Mouse (Mus musculus) embryonic facial prominence, embryonic 14.5 days (tissue): ENCODE measurements around the gene Fhl2. TPM values are rescaled to one million over a fixed set of nuclear protein-coding genes. Genes with fewer than 3 reads are reported as not detected.
"Not testable (repeated sequence)": the region's sequence is repeated elsewhere in the genome, so short reads cannot be mapped to it uniquely, and the experiment has no call there.

Experiments used
- ATAC-seq: fragments of 200-750 bp; cut with Nextera tagmentation; 2 replicates; pipeline ENCODE4 v1.8.0; 2017; ENCODE audit warnings: low read depth, moderate number of reproducible peaks, moderate TSS enrichment
- DNase-seq: peaks from one replicate; pipeline ENCODE4 v3.0.0-alpha.2; 2015; ENCODE audit warnings: low spot score
- H3K27ac ChIP-seq: fragments of 300-500 bp; sonication (generic); replicated peaks from 2 replicates; pipeline ENCODE4 v1.5.1; 2014; ENCODE audit warnings: low read depth, mild to moderate bottlenecking, low read length, moderate library complexity
- H3K27me3 ChIP-seq: fragments of 300-500 bp; sonication (generic); replicated peaks from 2 replicates; pipeline ENCODE4 v1.6.1; 2014; ENCODE audit warnings: low read length; ENCODE audit not compliant: control insufficient read depth, insufficient read depth
- H3K36me3 ChIP-seq: fragments of 300-500 bp; sonication (generic); 2 replicates; pipeline ENCODE4 v1.6.1; 2014; ENCODE audit warnings: low read length, mixed read lengths; ENCODE audit not compliant: control insufficient read depth, insufficient read depth
- H3K4me1 ChIP-seq: fragments of 300-500 bp; sonication (generic); 2 replicates; pipeline ENCODE4 v1.6.1; 2014; ENCODE audit warnings: antibody characterized with exemption, low read length; ENCODE audit not compliant: control insufficient read depth, insufficient read depth
- H3K4me2 ChIP-seq: fragments of 300-500 bp; sonication (generic); 2 replicates; pipeline ENCODE4 v1.6.1; 2014; ENCODE audit warnings: low read depth, mild to moderate bottlenecking, low read length, moderate library complexity, mixed read lengths
- H3K4me3 ChIP-seq: fragments of 300-500 bp; sonication (generic); 2 replicates; pipeline ENCODE4 v1.5.1; 2014; ENCODE audit warnings: low read depth, mild to moderate bottlenecking, low read length
- H3K9ac ChIP-seq: fragments of 300-500 bp; sonication (generic); 2 replicates; pipeline ENCODE4 v1.6.1; 2014; ENCODE audit warnings: low read depth, mild to moderate bottlenecking, low read length, moderate library complexity, mixed read lengths
- H3K9me3 ChIP-seq: fragments of 300-500 bp; sonication (generic); 2 replicates; pipeline ENCODE4 v1.6.1; 2016; ENCODE audit warnings: low read length; ENCODE audit not compliant: control insufficient read depth
- whole genome bisulfite sequencing: fragments of 180-500 bp; shearing (Covaris S2); extraction: QIAGEN DNeasy Blood & Tissue Kit; methylation state at CpG from one replicate; pipeline ENCODE4 v1.1.7; 2014; 5-methylcytosine and 5-hydroxymethylcytosine counted together
- polyA plus RNA-seq: library from polyadenylated mRNA; unstranded; fragments of >200 nt; fragmentation: Nextera tagmentation; extraction: Ambion mirVana; gene quantifications from 2 replicates; pipeline ENCODE4 v1.2.1, GENCODE M21; 2014

Gene Fhl2
- polyA plus RNA-seq, 1 experiment from 2014 or later, result 29.7 TPM

- no peak overlapping the region for H3K4me3 ChIP-seq
- ATAC-seq, result no peak
- no peak overlapping the region for H3K27ac ChIP-seq
- H3K9ac ChIP-seq, result no peak overlapping the region
- H3K36me3 ChIP-seq, result no peaks in the 10 kb centered on the region
- H3K4me1 ChIP-seq, result no peaks in the 10 kb centered on the region
- no peaks in the 10 kb centered on the region for H3K27me3 ChIP-seq
- no peak overlapping the region for H3K4me2 ChIP-seq
- no peak for DNase-seq
- no peaks in the 10 kb centered on the region for H3K9me3 ChIP-seq
- WGBS, result 78% methylated on average over 2 of the region's 2 CpGs
These were observed 5.0 kb upstream of the Fhl2 start for GRCm38 (mm10) chr1:43201796-43202195.

GRCm38 (mm10) chr1:43199867-43200240 lies 3.1 kb upstream of the Fhl2 start:
- Histone ChIP-seq H3K27ac (no peak overlapping the region), H3K36me3 (no peaks in the 10 kb centered on the region), H3K4me2 (no peak overlapping the region), H3K4me1 (peaks cover 3% of the 10 kb centered on the region; the same call in 1 of the 2 replicates), H3K4me3 (no peak overlapping the region), H3K27me3 (no peaks in the 10 kb centered on the region), H3K9me3 (no peaks in the 10 kb centered on the region), H3K9ac (no peak overlapping the region)
- 71% methylated on average over 3 of the region's 3 CpGs for WGBS
- ATAC-seq, result no peak
- DNase-seq, result no peak

GRCm38 (mm10) chr1:43199210-43199866 lies 2.6 kb upstream of the Fhl2 start:
- DNase-seq, result no peak
- H3K27ac ChIP-seq, result no peak overlapping the region
- no peak overlapping the region for H3K9ac ChIP-seq
- H3K9me3 ChIP-seq, result no peaks in the 10 kb centered on the region
- H3K36me3 ChIP-seq, result no peaks in the 10 kb centered on the region
- 76% methylated on average over 3 of the region's 3 CpGs for WGBS
- no peaks in the 10 kb centered on the region for H3K27me3 ChIP-seq
- no peak overlapping the region for H3K4me3 ChIP-seq
- ATAC-seq, result no peak
- no peak overlapping the region for H3K4me2 ChIP-seq
- H3K4me1 ChIP-seq, result peaks cover 3% of the 10 kb centered on the region; the same call in 1 of the 2 replicates

- WGBS, result 20% methylated on average over 1 of the region's 1 CpGs
- DNase-seq (no peak), ATAC-seq (no peak)
- Histone ChIP-seq H3K4me2 (no peak overlapping the region), H3K27me3 (no peaks in the 10 kb centered on the region), H3K4me3 (no peak overlapping the region), H3K27ac (no peak overlapping the region), H3K9ac (no peak overlapping the region), H3K4me1 (peaks cover 3% of the 10 kb centered on the region; the same call in 1 of the 2 replicates), H3K9me3 (no peaks in the 10 kb centered on the region), H3K36me3 (no peaks in the 10 kb centered on the region)
These were observed 725 bp downstream of the Fhl2 start for GRCm38 (mm10) chr1:43196059-43196458.

GRCm38 (mm10) chr1:43193423-43193822 lies 3.4 kb downstream of the Fhl2 start:
- H3K4me2 ChIP-seq, result no peak overlapping the region
- DNase-seq (no peak), ATAC-seq (no peak)
- H3K36me3 ChIP-seq, result no peaks in the 10 kb centered on the region
- no peaks in the 10 kb centered on the region for H3K27me3 ChIP-seq
- no peak overlapping the region for H3K4me3 ChIP-seq
- no peak overlapping the region for H3K9ac ChIP-seq
- H3K4me1 ChIP-seq, result peaks cover 3% of the 10 kb centered on the region; the same call in 1 of the 2 replicates
- H3K9me3 ChIP-seq, result no peaks in the 10 kb centered on the region
- 92% methylated on average over 6 of the region's 6 CpGs for WGBS
- no peak overlapping the region for H3K27ac ChIP-seq

GRCm38 (mm10) chr1:43192471-43192870 lies 4.3 kb downstream of the Fhl2 start:
- 82% methylated on average over 10 of the region's 10 CpGs for WGBS
- H3K27ac ChIP-seq, result no peak overlapping the region

GRCm38 (mm10) chr1:43191078-43191477 lies 5.7 kb downstream of the Fhl2 start:
- no peak overlapping the region for H3K27ac ChIP-seq
- no peaks in the 10 kb centered on the region; the same call in 1 of the 2 replicates for H3K27me3 ChIP-seq
- ATAC-seq (no peak), DNase-seq (no peak)
- peaks cover under 1% of the 10 kb centered on the region; the same call in 1 of the 2 replicates for H3K4me1 ChIP-seq
- WGBS, result 75% methylated on average over 8 of the region's 8 CpGs
- no peaks in the 10 kb centered on the region for H3K9me3 ChIP-seq
- no peak overlapping the region for H3K9ac ChIP-seq
- H3K4me3 ChIP-seq, result no peak overlapping the region
- no peak overlapping the region for H3K4me2 ChIP-seq
- H3K36me3 ChIP-seq, result no peaks in the 10 kb centered on the region

More at GRCm38 (mm10) chr1:43192471-43192870, 4.3 kb downstream of the Fhl2 start:
- Histone ChIP-seq H3K9me3 (no peaks in the 10 kb centered on the region), H3K4me2 (no peak overlapping the region), H3K27me3 (no peaks in the 10 kb centered on the region; the same call in 1 of the 2 replicates), H3K9ac (no peak overlapping the region), H3K36me3 (no peaks in the 10 kb centered on the region), H3K4me3 (no peak overlapping the region), H3K4me1 (peaks cover 3% of the 10 kb centered on the region; the same call in 1 of the 2 replicates)
- DNase-seq, result no peak
- no peak for ATAC-seq

- WGBS, result 95% methylated on average over 12 of the region's 16 CpGs
These were observed 7.9 kb downstream of the Fhl2 start for GRCm38 (mm10) chr1:43188893-43189292.

GRCm38 (mm10) chr1:43186334-43186733 lies 10.4 kb downstream of the Fhl2 start:
- no peaks in the 10 kb centered on the region; the same call in 1 of the 2 replicates for H3K27me3 ChIP-seq
- no peak overlapping the region for H3K9ac ChIP-seq
- WGBS, result 19% methylated on average over 7 of the region's 7 CpGs
- DNase-seq (no peak), ATAC-seq (peak; percentile 63; the same call in 1 of the 2 replicates)
- H3K4me2 ChIP-seq, result no peak overlapping the region
- no peak overlapping the region for H3K4me3 ChIP-seq
- no peaks in the 10 kb centered on the region for H3K36me3 ChIP-seq
- no peak overlapping the region for H3K27ac ChIP-seq
- H3K9me3 ChIP-seq, result no peaks in the 10 kb centered on the region
- H3K4me1 ChIP-seq, result no peaks in the 10 kb centered on the region

More at GRCm38 (mm10) chr1:43188893-43189292, 7.9 kb downstream of the Fhl2 start:
- H3K4me2 ChIP-seq, H3K27me3 ChIP-seq, H3K9ac ChIP-seq, ATAC-seq, H3K27ac ChIP-seq, DNase-seq, H3K4me3 ChIP-seq, H3K9me3 ChIP-seq, H3K36me3 ChIP-seq, H3K4me1 ChIP-seq: not testable (repeated sequence)
